Mouse (Mus musculus): ENCODE measurements around the gene Tbc1d4. TPM values are rescaled to one million over a fixed set of nuclear protein-coding genes. Genes with fewer than 3 reads are reported as not detected.

Tbc1d4 gene
- total RNA-seq (2023), result 9.5 TPM

DNA sequence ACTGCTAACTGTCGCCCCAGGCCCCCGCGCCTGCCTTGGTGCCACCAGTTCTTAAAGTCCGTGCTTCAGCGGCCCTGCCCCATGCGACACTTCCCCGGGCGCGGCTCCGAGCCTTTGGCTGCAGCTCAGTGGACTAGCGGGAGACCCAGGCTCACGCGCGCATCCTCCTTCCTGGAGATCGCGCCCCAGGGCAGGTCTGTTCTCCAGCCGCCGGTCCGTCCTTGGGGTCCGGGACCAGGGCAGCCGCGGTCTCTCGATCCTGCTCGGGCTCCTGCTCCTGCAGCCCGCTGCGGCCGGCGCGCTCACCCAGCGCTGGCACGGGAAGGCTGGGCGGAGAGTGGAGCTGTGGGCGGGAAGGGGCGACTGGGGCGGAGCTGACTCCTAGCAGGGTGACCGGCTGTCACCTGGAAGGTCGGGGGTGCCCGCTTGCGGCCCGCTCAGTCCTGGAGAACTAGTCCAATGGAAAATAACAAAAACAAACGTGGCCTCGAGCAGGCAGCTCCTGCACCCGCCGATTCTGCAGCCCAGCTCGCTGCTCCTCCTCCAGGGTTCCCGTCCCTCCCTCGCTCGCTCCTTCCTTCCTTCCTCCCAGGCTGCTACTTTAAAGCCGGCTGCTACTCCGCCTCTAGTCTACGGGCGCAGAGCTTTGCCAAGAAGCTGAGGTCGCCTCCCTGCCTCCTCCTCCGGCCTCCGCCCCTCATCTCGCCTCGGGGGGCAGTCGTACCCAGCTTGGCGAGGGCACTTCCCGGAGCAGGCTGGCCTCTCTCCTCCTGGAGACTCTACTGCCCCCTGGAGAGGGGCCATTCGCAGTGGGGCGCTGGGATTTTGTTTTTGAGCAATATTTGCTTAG, at the start of gene Tbc1d4:
Tbc1d4 (minus strand) TSS at position 673 of the 850 bp plus-strand sequence.

DNA sequence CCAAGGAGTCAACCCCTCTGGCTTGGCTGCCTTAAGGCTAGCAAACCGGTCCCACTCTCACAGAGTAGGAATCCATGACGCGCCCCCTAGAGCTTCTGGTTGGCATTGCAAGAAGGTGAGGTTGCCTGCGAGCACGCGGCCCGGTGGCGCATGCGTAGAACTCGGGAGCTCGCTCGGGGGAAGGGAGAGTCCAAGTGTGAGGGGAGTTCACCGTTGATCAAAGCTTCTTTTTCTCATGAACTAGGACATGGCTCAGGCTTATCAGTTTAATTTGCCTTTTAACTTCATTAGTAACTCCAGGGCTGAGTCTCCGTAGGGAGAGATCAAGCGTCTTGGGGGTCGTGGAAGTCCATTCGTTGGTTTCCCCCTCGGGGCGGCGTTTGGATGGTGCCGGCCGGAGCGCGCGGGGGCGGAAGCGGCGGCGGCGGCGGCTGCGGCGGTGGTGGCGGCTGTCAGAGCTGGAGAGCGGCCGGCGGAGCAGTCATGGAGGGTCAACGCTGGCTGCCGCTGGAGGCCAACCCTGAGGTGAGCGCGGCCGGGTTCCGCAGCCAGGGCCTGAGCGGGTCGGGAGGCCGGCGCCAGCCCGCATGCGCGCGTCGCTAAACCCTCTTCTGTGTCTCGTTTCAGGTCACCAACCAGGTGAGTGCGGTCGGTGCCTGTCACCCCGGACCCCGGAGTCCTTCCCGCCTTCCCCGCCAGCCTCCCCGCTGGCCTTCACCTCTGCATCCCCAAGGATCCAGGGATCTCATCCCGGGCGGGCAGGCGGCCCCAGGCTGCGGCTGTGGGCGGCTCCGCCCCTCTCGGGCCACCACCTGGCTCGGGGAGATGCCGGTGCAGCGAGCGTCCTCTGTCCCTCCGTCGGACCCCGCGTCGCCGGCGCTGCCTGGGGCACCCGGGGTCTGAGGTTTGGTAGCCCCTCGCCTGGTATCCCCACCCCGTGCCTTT, 44.9 kb upstream of the Tbc1d4 start, which contains the start of gene Uchl3:
Uchl3 (plus strand) TSS at position 387 of the 945 bp plus-strand sequence.

DNA sequence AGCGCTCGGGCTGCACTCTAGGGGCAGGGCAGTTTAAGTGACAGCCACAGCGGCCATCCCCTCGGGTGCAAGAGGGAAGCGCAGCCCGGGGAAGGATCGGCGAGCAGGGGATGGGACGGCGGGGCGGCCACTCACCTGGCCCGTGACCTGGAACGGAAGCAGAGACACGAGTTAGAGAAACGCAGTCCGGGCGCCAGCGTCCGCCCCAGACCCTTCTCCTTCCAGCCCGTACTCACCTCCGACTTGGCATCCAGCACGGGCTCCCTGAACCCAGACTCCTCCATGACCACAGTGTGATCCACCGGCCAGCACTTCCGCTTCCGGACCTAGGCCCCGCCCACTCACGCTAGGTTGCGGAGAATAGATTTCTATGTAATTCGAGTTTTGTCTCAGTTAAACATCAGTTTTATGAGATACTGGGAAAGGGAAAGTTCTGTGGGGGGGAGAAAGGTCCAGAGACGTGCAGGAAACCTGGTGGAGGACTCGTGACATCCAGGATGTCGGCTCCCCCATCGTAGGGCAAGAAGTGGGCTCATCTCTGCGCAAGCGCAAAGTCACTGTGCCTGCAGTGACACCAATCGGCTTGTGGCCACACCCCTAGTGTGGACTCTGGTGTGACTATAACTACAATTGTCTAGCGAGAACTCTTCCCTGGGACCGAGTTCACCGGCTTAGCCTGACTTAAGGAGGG, 31.3 kb upstream of the Tbc1d4 start, which contains the start of gene Commd6:
Commd6 (minus strand) TSS at position 534 of the 691 bp plus-strand sequence.

Other genes with a start within 250 kb of the Tbc1d4 start
- 58.2 TPM for gene Commd6, start 31.5 kb upstream of the Tbc1d4 start, total RNA-seq (2023)
- gene Uchl3, start 44.8 kb upstream of the Tbc1d4 start, total RNA-seq (2023), result 33.2 TPM
- not detected for gene Gm9922, start 120.6 kb upstream of the Tbc1d4 start, total RNA-seq (2023)
- gene Lmo7, start 120.8 kb upstream of the Tbc1d4 start, total RNA-seq (2023), result 0.73 TPM

All from CD8-positive naive resting alpha-beta T cell, adult 57 days (primary cell).